Mouse (Mus musculus) erythroblast, embryonic 14.5 days (primary cell): ENCODE results near the gene Nkd1.

Source experiments
- GATA1 ChIP-seq: IDR thresholded peaks from 2 replicates; pipeline ENCODE4 v1.6.1; 2012; ENCODE audit warnings: low read length, inconsistent platforms, mixed read lengths
- TAL1 ChIP-seq: IDR thresholded peaks from 3 replicates; pipeline ENCODE4 v1.6.1; 2012; ENCODE audit warnings: low read length, inconsistent platforms, mixed read lengths

DNA sequence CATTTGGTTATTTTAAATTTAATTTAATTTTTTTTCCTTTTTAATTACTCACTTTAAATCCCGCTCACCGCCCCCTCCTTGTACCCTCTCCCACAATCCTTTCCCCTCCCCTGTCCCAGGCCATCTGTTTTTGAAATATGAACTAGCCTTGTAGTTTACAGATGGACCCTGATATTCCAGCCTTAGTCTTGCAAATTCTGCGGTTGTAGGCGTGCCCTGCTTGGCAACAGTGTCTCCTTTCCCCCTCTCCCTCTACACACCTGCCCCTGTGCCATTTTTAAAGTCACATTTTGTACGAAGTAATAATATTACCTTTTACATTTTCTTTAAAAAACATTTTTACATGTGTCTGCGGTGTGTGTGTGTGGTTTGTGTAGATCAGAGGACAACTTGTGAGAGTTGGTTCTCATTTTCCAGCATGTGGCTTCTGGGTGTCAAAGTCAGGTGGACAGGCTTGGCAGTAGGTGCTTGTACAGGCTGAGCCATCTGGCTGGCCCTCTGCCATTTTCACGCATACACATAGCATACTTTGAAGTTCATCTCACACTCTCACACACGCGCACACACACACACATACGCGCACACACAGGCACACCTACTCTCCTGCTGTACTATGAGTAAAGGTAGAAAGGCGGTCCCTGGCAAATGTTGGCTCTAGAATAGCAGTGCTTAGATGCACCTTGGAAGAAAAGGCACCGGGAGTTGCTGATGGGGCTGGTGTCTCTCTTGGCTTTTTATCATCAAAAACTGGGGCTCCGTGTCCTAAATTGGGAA, 107.0 kb downstream of the Nkd1 start:
- TF ChIP-seq GATA1, result no peak
- no peak for TF ChIP-seq TAL1
